Mouse (Mus musculus) stomach, postnatal 0 days (tissue): Measurements from ENCODE around the gene Nsa2.

Source experiments
- CTCF ChIP-seq: IDR thresholded peaks from 2 replicates; pipeline ENCODE4 v1.5.1; 2016; ENCODE audit warnings: antibody characterized with exemption, low read depth, mild to moderate bottlenecking, moderate library complexity
- EP300 ChIP-seq: optimal IDR thresholded peaks from 2 replicates; pipeline ENCODE3; 2016; ENCODE audit warnings: antibody characterized with exemption

- TF ChIP-seq CTCF, result no peak
- TF ChIP-seq EP300, result no peak
Measured at GRCm38 (mm10) chr13:97080201-97080600, 57.5 kb downstream of the Nsa2 start.
